Mouse (Mus musculus): ENCODE results near the gene Gm20388. TPM values are rescaled to one million over a fixed set of nuclear protein-coding genes. Genes with fewer than 3 reads are reported as not detected.

The Gm20388 gene
- polyA plus RNA-seq, 1 experiment: 49.7 TPM

DNA sequence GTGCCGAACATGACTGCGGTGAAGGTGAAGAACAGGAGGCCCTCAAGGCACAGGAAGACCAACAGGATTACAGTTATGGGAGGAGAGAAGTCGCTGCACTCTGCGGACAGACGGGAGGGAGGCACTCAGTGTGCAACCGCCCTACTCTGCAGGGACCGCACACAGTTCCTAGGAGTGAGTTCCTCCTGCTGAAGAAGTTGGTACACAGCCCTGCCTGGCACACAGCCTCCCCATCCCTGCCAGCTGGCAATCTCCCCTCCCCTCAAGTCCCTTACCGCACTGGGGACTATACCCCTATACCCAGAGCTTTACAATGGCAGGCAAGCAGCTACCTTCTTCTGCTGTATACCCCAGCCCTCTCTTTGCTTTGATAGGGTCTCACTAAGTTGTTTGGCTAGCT, 172.6 kb downstream of the Gm20388 start:
- no peak overlapping the region for H3K4me3 ChIP-seq (ENCODE audit: insufficient read depth, low read depth, low read length)
- DNase-seq: no peak
- no peaks in the 10 kb centered on the region for H3K4me1 ChIP-seq (ENCODE audit: control insufficient read depth, insufficient read depth, low read length)
- TF ChIP-seq CTCF (conservative IDR thresholded peaks at IDR 0.05; ENCODE audit: insufficient read depth, insufficient read length, low read depth, low read length): no peak
- TF ChIP-seq POLR2A (IDR thresholded peaks at IDR 0.05; ENCODE audit: low read depth, low read length): no peak
- H3K27ac ChIP-seq (ENCODE audit: insufficient read depth, low read depth, low read length): no peak overlapping the region
- H3K36me3 ChIP-seq (ENCODE audit: control insufficient read depth, insufficient read depth, low read length): 0 out of 2 replicates have a peak, but pooled peaks cover 2% of the 10 kb centered on the region
- 94% methylated on average over 8 of the region's 8 CpGs for WGBS
- H3K27me3 ChIP-seq (replicated peaks; ENCODE audit: control insufficient read depth, insufficient read depth, low read length): no peaks in the 10 kb centered on the region

DNA sequence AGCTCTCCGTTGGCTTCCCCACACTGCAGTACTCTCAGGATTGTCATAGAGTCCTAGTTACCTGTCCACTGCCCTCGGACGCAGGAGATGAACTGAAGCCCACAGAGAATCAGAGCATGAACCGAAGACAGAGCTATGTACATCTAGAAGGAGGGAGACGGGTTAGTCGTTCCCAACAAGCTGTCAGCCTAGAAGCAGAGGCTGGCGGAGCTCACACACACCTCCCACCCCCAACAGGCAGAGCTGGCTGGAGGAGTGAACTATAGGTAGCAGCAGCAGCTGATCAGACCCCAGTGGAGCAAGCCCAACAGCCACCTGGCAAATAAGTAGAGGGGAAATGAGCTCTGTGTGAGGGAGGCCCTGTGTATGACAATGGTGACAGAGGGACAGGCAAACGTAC, 174.1 kb downstream of the Gm20388 start:
- TF ChIP-seq CTCF (conservative IDR thresholded peaks at IDR 0.05; ENCODE audit: insufficient read depth, insufficient read length, low read depth, low read length) (no peak), POLR2A (IDR thresholded peaks at IDR 0.05; ENCODE audit: low read depth, low read length) (no peak)
- WGBS: 89% methylated on average over 8 of the region's 8 CpGs
- Histone ChIP-seq H3K36me3 (ENCODE audit: control insufficient read depth, insufficient read depth, low read length) (0 out of 2 replicates have a peak, but pooled peaks cover 2% of the 10 kb centered on the region), H3K27me3 (replicated peaks; ENCODE audit: control insufficient read depth, insufficient read depth, low read length) (no peaks in the 10 kb centered on the region), H3K27ac (ENCODE audit: insufficient read depth, low read depth, low read length) (no peak overlapping the region), H3K4me3 (ENCODE audit: insufficient read depth, low read depth, low read length) (no peak overlapping the region), H3K4me1 (ENCODE audit: control insufficient read depth, insufficient read depth, low read length) (no peaks in the 10 kb centered on the region)
- no peak for DNase-seq

DNA sequence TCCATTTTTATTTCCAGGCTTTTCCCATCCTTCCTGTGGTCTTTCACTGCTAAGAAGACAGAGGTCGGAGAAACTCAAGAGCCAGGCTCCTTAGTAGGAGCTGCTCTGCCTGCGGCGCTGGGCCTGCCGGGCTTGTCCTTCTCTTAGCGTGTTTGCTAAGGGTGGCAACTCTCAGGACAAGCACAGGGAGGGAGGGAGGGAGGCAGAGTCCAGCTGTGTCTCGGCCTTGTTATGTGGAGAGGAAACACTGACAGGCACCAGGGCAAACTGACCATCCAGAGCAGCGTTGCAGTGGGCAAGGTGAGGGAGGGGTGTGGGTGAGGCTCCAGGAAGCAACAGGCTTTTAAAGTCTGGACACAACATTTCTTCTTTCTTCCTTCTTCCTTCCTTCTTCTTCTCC, 178.9 kb downstream of the Gm20388 start:
- H3K4me1 ChIP-seq (ENCODE audit: control insufficient read depth, insufficient read depth, low read length): no peaks in the 10 kb centered on the region
- no peaks in the 10 kb centered on the region for H3K27me3 ChIP-seq (replicated peaks; ENCODE audit: control insufficient read depth, insufficient read depth, low read length)
- TF ChIP-seq CTCF (conservative IDR thresholded peaks at IDR 0.05; ENCODE audit: insufficient read depth, insufficient read length, low read depth, low read length) (no peak), POLR2A (IDR thresholded peaks at IDR 0.05; ENCODE audit: low read depth, low read length) (no peak)
- no peak overlapping the region for H3K27ac ChIP-seq (ENCODE audit: insufficient read depth, low read depth, low read length)
- H3K4me3 ChIP-seq (ENCODE audit: insufficient read depth, low read depth, low read length): no peak overlapping the region
- no peak for DNase-seq
- 68% methylated on average over 7 of the region's 7 CpGs for WGBS
- H3K36me3 ChIP-seq (ENCODE audit: control insufficient read depth, insufficient read depth, low read length): no peaks in the 10 kb centered on the region

DNA sequence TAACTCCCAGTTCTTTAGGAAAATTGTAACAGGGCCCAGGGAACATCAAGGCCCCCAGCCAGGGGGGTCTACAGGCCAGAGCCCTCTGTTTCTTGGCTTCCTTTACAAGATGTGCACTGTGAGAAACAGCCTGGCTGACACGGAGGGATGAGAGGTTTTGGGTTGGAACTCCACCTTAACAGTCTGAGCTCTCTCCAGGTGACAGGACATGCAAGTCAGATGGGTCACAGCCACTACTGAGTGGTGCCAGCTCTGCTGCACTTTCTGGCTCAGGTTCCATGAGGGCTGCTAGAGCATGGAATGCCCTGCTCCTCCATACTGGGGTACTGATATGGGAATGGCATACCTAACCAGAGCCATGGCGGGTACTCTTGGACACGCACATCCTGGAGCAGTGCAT, 180.4 kb downstream of the Gm20388 start:
- H3K27me3 ChIP-seq (replicated peaks; ENCODE audit: control insufficient read depth, insufficient read depth, low read length): no peaks in the 10 kb centered on the region
- no peaks in the 10 kb centered on the region for H3K36me3 ChIP-seq (ENCODE audit: control insufficient read depth, insufficient read depth, low read length)
- no peak overlapping the region for H3K4me3 ChIP-seq (ENCODE audit: insufficient read depth, low read depth, low read length)
- WGBS: 96% methylated on average over 3 of the region's 3 CpGs
- no peaks in the 10 kb centered on the region for H3K4me1 ChIP-seq (ENCODE audit: control insufficient read depth, insufficient read depth, low read length)
- no peak for DNase-seq
- no peak overlapping the region for H3K27ac ChIP-seq (ENCODE audit: insufficient read depth, low read depth, low read length)
- TF ChIP-seq POLR2A (IDR thresholded peaks at IDR 0.05; ENCODE audit: low read depth, low read length) (no peak), CTCF (conservative IDR thresholded peaks at IDR 0.05; ENCODE audit: insufficient read depth, insufficient read length, low read depth, low read length) (no peak)

DNA sequence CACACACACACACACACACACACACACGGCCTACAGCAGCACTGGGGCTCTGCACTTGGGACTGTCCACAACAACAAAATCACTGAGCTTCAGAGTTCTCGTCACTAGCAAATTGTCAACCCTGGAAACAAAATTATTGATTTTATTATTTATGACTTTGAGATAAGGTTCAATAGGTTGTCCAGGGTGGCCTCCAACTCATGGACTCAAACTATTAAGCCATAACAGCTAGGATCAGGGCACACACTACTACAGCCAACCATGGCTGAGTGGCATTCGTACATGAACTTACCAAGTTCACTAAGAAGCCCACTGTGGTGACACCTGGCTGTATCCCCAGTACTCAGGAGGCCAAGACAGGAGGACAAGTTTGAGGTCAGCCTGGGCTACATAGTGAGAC, 182.5 kb downstream of the Gm20388 start:
- 97% methylated on average over 3 of the region's 3 CpGs for WGBS
- Histone ChIP-seq H3K4me3 (ENCODE audit: insufficient read depth, low read depth, low read length) (no peak overlapping the region), H3K27ac (ENCODE audit: insufficient read depth, low read depth, low read length) (no peak overlapping the region), H3K36me3 (ENCODE audit: control insufficient read depth, insufficient read depth, low read length) (no peaks in the 10 kb centered on the region), H3K27me3 (replicated peaks; ENCODE audit: control insufficient read depth, insufficient read depth, low read length) (no peaks in the 10 kb centered on the region), H3K4me1 (ENCODE audit: control insufficient read depth, insufficient read depth, low read length) (no peaks in the 10 kb centered on the region)
- TF ChIP-seq POLR2A (IDR thresholded peaks at IDR 0.05; ENCODE audit: low read depth, low read length) (no peak), CTCF (conservative IDR thresholded peaks at IDR 0.05; ENCODE audit: insufficient read depth, insufficient read length, low read depth, low read length) (no peak)
- DNase-seq: no peak

DNA sequence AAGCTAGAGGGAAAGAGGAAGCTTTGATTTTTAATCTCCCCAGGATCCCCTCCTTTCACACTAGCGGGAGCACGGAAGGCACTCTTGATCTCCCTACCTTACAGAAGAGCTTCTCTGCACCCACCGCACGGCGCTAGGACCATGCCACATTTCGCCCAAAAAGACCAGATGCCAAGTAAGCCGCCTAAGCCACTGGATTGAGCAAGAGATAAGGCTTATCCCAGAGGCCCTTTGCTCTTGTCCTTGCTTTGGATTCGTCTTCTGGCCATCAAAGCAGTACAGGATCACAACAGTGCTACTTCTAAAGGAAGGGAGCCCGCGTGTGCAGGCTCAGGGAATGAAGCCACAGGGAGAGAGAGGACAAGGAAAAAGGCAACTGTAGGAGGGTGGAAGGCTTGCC, 184.2 kb downstream of the Gm20388 start:
- 85% methylated on average over 10 of the region's 10 CpGs for WGBS
- Histone ChIP-seq H3K27ac (ENCODE audit: insufficient read depth, low read depth, low read length) (no peak overlapping the region), H3K36me3 (ENCODE audit: control insufficient read depth, insufficient read depth, low read length) (no peaks in the 10 kb centered on the region), H3K27me3 (replicated peaks; ENCODE audit: control insufficient read depth, insufficient read depth, low read length) (no peaks in the 10 kb centered on the region), H3K4me1 (ENCODE audit: control insufficient read depth, insufficient read depth, low read length) (no peaks in the 10 kb centered on the region; the same call in 1 of the 2 replicates), H3K4me3 (ENCODE audit: insufficient read depth, low read depth, low read length) (no peak overlapping the region)
- TF ChIP-seq CTCF (conservative IDR thresholded peaks at IDR 0.05; ENCODE audit: insufficient read depth, insufficient read length, low read depth, low read length) (no peak), POLR2A (IDR thresholded peaks at IDR 0.05; ENCODE audit: low read depth, low read length) (no peak)
- no peak for DNase-seq

DNA sequence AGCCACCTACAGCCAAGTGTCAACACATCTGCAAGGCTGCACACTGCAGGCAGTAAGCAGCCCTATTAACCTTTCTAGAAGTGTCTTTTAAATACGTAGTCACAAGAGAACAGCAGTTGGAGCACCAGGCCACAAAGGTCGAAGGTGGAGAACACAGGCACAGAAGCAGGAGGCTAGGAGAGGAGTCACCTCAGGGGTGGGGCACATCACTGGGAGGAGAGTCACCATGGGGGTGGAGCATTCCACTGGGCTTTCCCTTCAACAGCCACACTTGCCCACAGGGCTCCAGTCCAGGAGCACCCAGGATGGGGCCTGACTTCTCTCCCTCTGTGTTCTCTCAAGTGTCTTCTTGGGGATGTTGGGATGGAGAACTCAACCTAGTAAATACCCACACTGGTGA, 185.8 kb downstream of the Gm20388 start:
- peak; percentile 57 for DNase-seq
- no peaks in the 10 kb centered on the region; the same call in 1 of the 2 replicates for H3K4me1 ChIP-seq (ENCODE audit: control insufficient read depth, insufficient read depth, low read length)
- 49% methylated on average over 2 of the region's 2 CpGs for WGBS
- H3K36me3 ChIP-seq (ENCODE audit: control insufficient read depth, insufficient read depth, low read length): no peaks in the 10 kb centered on the region
- H3K27me3 ChIP-seq (replicated peaks; ENCODE audit: control insufficient read depth, insufficient read depth, low read length): no peaks in the 10 kb centered on the region
- TF ChIP-seq CTCF (conservative IDR thresholded peaks at IDR 0.05; ENCODE audit: insufficient read depth, insufficient read length, low read depth, low read length) (no peak), POLR2A (IDR thresholded peaks at IDR 0.05; ENCODE audit: low read depth, low read length) (no peak)
- H3K4me3 ChIP-seq (ENCODE audit: insufficient read depth, low read depth, low read length): no peak overlapping the region
- H3K27ac ChIP-seq (ENCODE audit: insufficient read depth, low read depth, low read length): no peak overlapping the region

All from kidney, adult 2 months (tissue).